Mouse (Mus musculus) embryonic facial prominence, embryonic 12.5 days (tissue): ENCODE results near the gene Plcb4. TPM values are rescaled to one million over a fixed set of nuclear protein-coding genes. Genes with fewer than 3 reads are reported as not detected.
"Not testable (repeated sequence)": the region's sequence is repeated elsewhere in the genome, so short reads cannot be mapped to it uniquely, and the experiment has no call there.

Experiments
- ATAC-seq: fragments of 200-750 bp; cut with Nextera tagmentation; 2 replicates; pipeline ENCODE4 v1.8.0; 2017; ENCODE audit not compliant: insufficient number of reproducible peaks, insufficient read depth, low FRiP score, low TSS enrichment
- H3K27ac ChIP-seq: fragments of 300-500 bp; sonication (generic); 2 replicates; pipeline ENCODE4 v1.5.1; 2016; ENCODE audit warnings: mild to moderate bottlenecking
- H3K27me3 ChIP-seq: fragments of 300-500 bp; sonication (generic); 2 replicates; pipeline ENCODE4 v1.6.1; 2016; ENCODE audit warnings: mild to moderate bottlenecking, moderate library complexity
- H3K36me3 ChIP-seq: fragments of 300-500 bp; sonication (generic); 2 replicates; pipeline ENCODE4 v1.6.1; 2016; ENCODE audit warnings: mild to moderate bottlenecking
- H3K4me1 ChIP-seq: fragments of 300-500 bp; sonication (generic); 2 replicates; pipeline ENCODE4 v1.6.1; 2016
- H3K4me2 ChIP-seq: fragments of 300-500 bp; sonication (generic); replicated peaks from 2 replicates; pipeline ENCODE4 v1.6.1; 2016; ENCODE audit warnings: mild to moderate bottlenecking, moderate library complexity
- H3K4me3 ChIP-seq: fragments of 300-500 bp; sonication (generic); 2 replicates; pipeline ENCODE4 v1.5.1; 2016; ENCODE audit warnings: mild to moderate bottlenecking
- H3K9ac ChIP-seq: fragments of 300-500 bp; sonication (generic); 2 replicates; pipeline ENCODE4 v1.6.1; 2016; ENCODE audit warnings: mild to moderate bottlenecking, moderate library complexity
- H3K9me3 ChIP-seq: fragments of 300-500 bp; sonication (generic); 2 replicates; pipeline ENCODE4 v1.6.1; 2016; ENCODE audit warnings: mild to moderate bottlenecking, moderate library complexity
- WGBS: fragments of 180-500 bp; shearing (Covaris S2); methylation state at CpG from one replicate; pipeline ENCODE4 v1.1.7; 2016; 5-methylcytosine and 5-hydroxymethylcytosine counted together
- polyA plus RNA-seq: library from polyadenylated mRNA; unstranded; fragments of >200 nt; fragmentation: Nextera tagmentation; extraction: Ambion mirVana; gene quantifications from 2 replicates; pipeline ENCODE4 v1.2.1, GENCODE M21; 2016

Gene Plcb4
- polyA plus RNA-seq, 1 experiment from 2014 or later = 18.7 TPM

- no peak for ATAC-seq
- 85% methylated on average over 2 of the region's 2 CpGs for WGBS
- Histone ChIP-seq H3K9ac (no peak overlapping the region), H3K27me3 (no peaks in the 10 kb centered on the region), H3K27ac (no peak overlapping the region), H3K9me3 (no peaks in the 10 kb centered on the region), H3K36me3 (no peaks in the 10 kb centered on the region), H3K4me2 (no peak overlapping the region), H3K4me1 (peaks cover 12% of the 10 kb centered on the region), H3K4me3 (no peak overlapping the region)
These were observed 48.5 kb downstream of the Plcb4 start for GRCm38 (mm10) chr2:135707305-135707704.

GRCm38 (mm10) chr2:135708386-135708785 is 49.6 kb downstream of the Plcb4 start:
- no peaks in the 10 kb centered on the region for H3K36me3 ChIP-seq
- no peak overlapping the region for H3K4me2 ChIP-seq
- no peaks in the 10 kb centered on the region for H3K27me3 ChIP-seq
- no peaks in the 10 kb centered on the region for H3K9me3 ChIP-seq
- H3K4me3 ChIP-seq = no peak overlapping the region
- no peak for ATAC-seq
- WGBS = 82% methylated on average over 3 of the region's 3 CpGs
- peaks cover 16% of the 10 kb centered on the region for H3K4me1 ChIP-seq
- H3K27ac ChIP-seq = no peak overlapping the region
- no peak overlapping the region for H3K9ac ChIP-seq

GRCm38 (mm10) chr2:135708796-135709195 is 50.0 kb downstream of the Plcb4 start:
- no peak for ATAC-seq
- Histone ChIP-seq H3K4me3 (no peak overlapping the region), H3K36me3 (no peaks in the 10 kb centered on the region), H3K9ac (no peak overlapping the region), H3K27me3 (no peaks in the 10 kb centered on the region), H3K9me3 (no peaks in the 10 kb centered on the region), H3K4me1 (peaks cover 16% of the 10 kb centered on the region), H3K27ac (no peak overlapping the region), H3K4me2 (no peak overlapping the region)
- WGBS = 85% methylated on average over 9 of the region's 9 CpGs

- not testable (repeated sequence) for H3K27me3 ChIP-seq, H3K4me3 ChIP-seq, H3K9me3 ChIP-seq, H3K36me3 ChIP-seq, H3K27ac ChIP-seq, H3K9ac ChIP-seq, H3K4me2 ChIP-seq, ATAC-seq
- H3K4me1 ChIP-seq = peaks cover 16% of the 10 kb centered on the region
These were observed 50.9 kb downstream of the Plcb4 start for GRCm38 (mm10) chr2:135709736-135710135.

GRCm38 (mm10) chr2:135711049-135711924 is 52.5 kb downstream of the Plcb4 start:
- peak; percentile 18; the same call in 1 of the 2 replicates for ATAC-seq
- Histone ChIP-seq H3K9me3 (no peaks in the 10 kb centered on the region), H3K27ac (peak overlapping the region; percentile 57), H3K4me1 (peaks cover 16% of the 10 kb centered on the region), H3K27me3 (no peaks in the 10 kb centered on the region), H3K36me3 (no peaks in the 10 kb centered on the region), H3K9ac (no peak overlapping the region; the same call in 1 of the 2 replicates), H3K4me3 (no peak overlapping the region), H3K4me2 (peak overlapping the region; percentile 33)
- 38% methylated on average over 8 of the region's 8 CpGs for WGBS

DNA sequence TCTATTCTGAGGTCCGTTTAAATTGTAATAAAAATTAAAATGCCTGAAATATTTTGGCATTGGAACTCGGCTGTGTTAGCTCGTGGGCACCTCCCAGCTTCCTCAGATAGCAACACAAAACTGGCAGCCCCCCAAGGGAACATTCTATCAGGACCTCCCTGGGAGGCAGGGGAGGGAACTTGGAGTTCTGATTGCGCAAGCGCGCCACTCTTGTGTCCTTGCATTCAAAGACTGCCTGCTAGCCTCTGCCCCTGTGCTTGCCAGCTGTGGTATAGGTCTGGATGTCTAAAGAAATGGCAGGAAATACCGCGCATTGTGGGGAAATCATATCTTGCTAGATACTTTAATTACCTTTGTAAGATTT is 53.1 kb downstream of the Plcb4 start:
- ATAC-seq = peak; percentile 80; the same call in 1 of the 2 replicates
- Histone ChIP-seq H3K27me3 (no peaks in the 10 kb centered on the region), H3K4me2 (peak overlapping the region; percentile 33), H3K36me3 (no peaks in the 10 kb centered on the region), H3K9me3 (no peaks in the 10 kb centered on the region), H3K9ac (no peak overlapping the region; the same call in 1 of the 2 replicates), H3K4me1 (peaks cover 16% of the 10 kb centered on the region), H3K27ac (peak overlapping the region; percentile 57; the same call in 1 of the 2 replicates), H3K4me3 (no peak overlapping the region)
- 10% methylated on average over 8 of the region's 8 CpGs for WGBS

GRCm38 (mm10) chr2:135712331-135712730 is 53.5 kb downstream of the Plcb4 start:
- no peak for ATAC-seq
- Histone ChIP-seq H3K9ac (no peak overlapping the region), H3K4me3 (no peak overlapping the region), H3K27me3 (no peaks in the 10 kb centered on the region), H3K9me3 (no peaks in the 10 kb centered on the region), H3K4me1 (peaks cover 18% of the 10 kb centered on the region), H3K36me3 (no peaks in the 10 kb centered on the region), H3K4me2 (no peak overlapping the region), H3K27ac (no peak overlapping the region)
- 29% methylated on average over 5 of the region's 5 CpGs for WGBS

GRCm38 (mm10) chr2:135712921-135713320 is 54.1 kb downstream of the Plcb4 start:
- ATAC-seq = no peak

DNA sequence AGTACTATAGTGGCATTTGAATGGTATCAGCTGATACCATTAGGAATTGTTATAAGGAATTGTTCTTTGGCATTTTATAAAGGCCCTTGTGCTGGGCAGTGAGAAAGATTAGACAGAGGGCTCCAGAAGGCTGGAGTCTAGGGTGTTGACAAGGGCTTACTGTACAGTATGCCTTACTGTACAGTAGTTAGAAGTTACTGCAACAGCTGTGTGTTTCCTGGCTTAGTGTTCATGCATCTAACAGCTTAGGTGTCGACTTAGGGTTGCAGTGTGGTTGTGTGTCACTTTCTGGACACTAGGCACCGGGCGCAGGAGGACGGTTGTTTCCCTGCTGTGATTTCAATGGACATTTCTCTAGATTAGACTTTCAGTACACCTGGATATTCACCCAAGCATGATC is 57.4 kb downstream of the Plcb4 start:
- no peaks in the 10 kb centered on the region for H3K9me3 ChIP-seq
- no peak for ATAC-seq
- no peak overlapping the region for H3K4me2 ChIP-seq
- H3K9ac ChIP-seq = no peak overlapping the region
- no peaks in the 10 kb centered on the region for H3K27me3 ChIP-seq
- peaks cover 21% of the 10 kb centered on the region for H3K4me1 ChIP-seq
- H3K36me3 ChIP-seq = no peaks in the 10 kb centered on the region
- WGBS = 84% methylated on average over 4 of the region's 4 CpGs
- H3K4me3 ChIP-seq = no peak overlapping the region
- no peak overlapping the region for H3K27ac ChIP-seq

More at GRCm38 (mm10) chr2:135712921-135713320, 54.1 kb downstream of the Plcb4 start:
- H3K4me3 ChIP-seq = no peak overlapping the region
- peaks cover 24% of the 10 kb centered on the region for H3K4me1 ChIP-seq
- H3K27me3 ChIP-seq = no peaks in the 10 kb centered on the region
- H3K27ac ChIP-seq = no peak overlapping the region
- no peak overlapping the region for H3K9ac ChIP-seq
- H3K36me3 ChIP-seq = no peaks in the 10 kb centered on the region
- no peak overlapping the region for H3K4me2 ChIP-seq
- H3K9me3 ChIP-seq = no peaks in the 10 kb centered on the region
- WGBS = 58% methylated on average over 6 of the region's 6 CpGs

- 21% methylated on average over 16 of the region's 16 CpGs for WGBS
- Histone ChIP-seq H3K4me2 (peak overlapping the region; percentile 38), H3K27ac (no peak overlapping the region), H3K4me1 (peaks cover 10% of the 10 kb centered on the region; the same call in 1 of the 2 replicates), H3K9ac (no peak overlapping the region), H3K9me3 (no peaks in the 10 kb centered on the region), H3K4me3 (no peak overlapping the region), H3K27me3 (no peaks in the 10 kb centered on the region), H3K36me3 (no peaks in the 10 kb centered on the region)
- no peak for ATAC-seq
These were observed 58.7 kb downstream of the Plcb4 start for GRCm38 (mm10) chr2:135717232-135718134.

DNA sequence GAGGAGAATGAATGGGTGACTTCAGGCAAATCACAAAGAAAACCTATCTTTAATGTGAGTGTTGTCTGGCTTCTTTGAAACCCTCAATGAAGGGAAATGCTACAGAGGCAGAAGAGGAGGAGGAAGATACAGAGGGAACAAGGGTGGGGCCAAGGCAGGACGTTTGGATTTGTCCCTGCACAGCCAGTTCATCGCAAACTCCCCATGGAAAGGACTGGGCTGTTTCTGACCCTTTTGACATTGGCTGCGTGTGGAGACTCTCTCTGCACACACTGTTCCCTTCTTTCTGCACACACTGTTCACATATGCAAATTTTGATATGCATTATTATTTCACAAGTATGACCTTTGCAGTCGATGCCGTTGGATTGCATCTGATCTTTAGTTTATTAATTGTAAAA is 63.3 kb downstream of the Plcb4 start:
- no peak overlapping the region for H3K27ac ChIP-seq
- no peak for ATAC-seq
- H3K4me1 ChIP-seq = peaks cover 8% of the 10 kb centered on the region; the same call in 1 of the 2 replicates

More for the DNA sequence above, 63.3 kb downstream of the Plcb4 start:
- Histone ChIP-seq H3K9me3 (no peaks in the 10 kb centered on the region), H3K36me3 (no peaks in the 10 kb centered on the region), H3K4me2 (no peak overlapping the region), H3K4me3 (no peak overlapping the region), H3K9ac (no peak overlapping the region), H3K27me3 (no peaks in the 10 kb centered on the region)
- 71% methylated on average over 5 of the region's 5 CpGs for WGBS
